Mouse (Mus musculus) cortical plate, adult 2 months (tissue): ENCODE results near the gene Pard3b. TPM values are rescaled to one million over a fixed set of nuclear protein-coding genes. Genes with fewer than 3 reads are reported as not detected.

Experiments used
- H3K27ac ChIP-seq: fragments of 200-500 bp; 2 replicates; pipeline ENCODE4 v1.5.1; 2012; ENCODE audit warnings: low read length, control low read depth, inconsistent platforms; ENCODE audit not compliant: insufficient read depth
- H3K4me1 ChIP-seq: fragments of 200-500 bp; 2 replicates; pipeline ENCODE4 v1.6.1; 2011; ENCODE audit warnings: low read length; ENCODE audit not compliant: control insufficient read depth, insufficient read depth
- H3K4me3 ChIP-seq: fragments of 200-500 bp; 2 replicates; pipeline ENCODE4 v1.5.1; 2011; ENCODE audit warnings: mild to moderate bottlenecking, low read length, control low read depth; ENCODE audit not compliant: insufficient read depth
- CTCF ChIP-seq: fragments of 200-500 bp; IDR thresholded peaks from 2 replicates; pipeline ENCODE4 v1.5.1; 2011; ENCODE audit warnings: mild to moderate bottlenecking, control low read depth, low read length; ENCODE audit not compliant: insufficient read depth; ENCODE audit errors: extremely low read depth
- POLR2A ChIP-seq: fragments of 200-500 bp; IDR thresholded peaks from 2 replicates; pipeline ENCODE4 v1.6.1; 2011; ENCODE audit warnings: mild to moderate bottlenecking, low read length, control low read depth; ENCODE audit not compliant: insufficient read depth; ENCODE audit errors: extremely low read depth
- polyA plus RNA-seq: library from polyadenylated mRNA; depleted of rRNA; stranded (reverse); fragments of >200 nt; gene quantifications from 2 replicates; pipeline ENCODE4 v1.2.3, GENCODE M21; 2012

Gene Pard3b
- polyA plus RNA-seq, 1 experiment: 1.3 TPM

DNA sequence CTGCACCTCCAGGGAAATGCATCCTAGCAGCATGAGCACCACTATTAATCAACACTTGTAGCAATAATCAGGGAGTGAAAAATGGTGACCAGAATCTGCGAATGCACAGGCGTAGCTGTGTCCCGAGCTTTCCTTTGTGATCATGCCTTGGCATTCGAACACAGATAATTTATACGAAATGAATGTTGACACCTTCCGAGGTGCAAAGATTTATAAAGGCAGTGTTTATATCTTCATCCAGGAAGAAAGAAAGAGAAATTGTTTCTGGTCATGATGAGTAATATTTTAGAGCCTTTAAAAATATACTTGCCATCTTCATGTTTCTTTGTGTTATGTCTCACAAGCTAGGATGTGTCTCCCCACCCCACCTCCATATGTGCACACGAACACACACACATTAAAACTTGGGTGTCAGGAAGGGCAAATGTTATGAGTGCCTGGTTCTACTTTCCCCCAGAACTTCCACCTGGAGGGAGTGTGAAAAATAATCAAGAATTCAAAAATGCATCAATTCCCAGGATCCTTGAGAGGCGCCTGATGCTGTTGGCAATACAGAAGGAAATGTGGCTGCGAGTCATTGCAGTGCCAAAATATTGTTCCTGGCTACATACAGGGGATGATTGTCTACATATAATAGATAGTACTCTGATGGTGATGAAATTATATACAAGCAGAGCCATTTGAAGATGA, 926.6 kb downstream of the Pard3b start:
- TF ChIP-seq CTCF: no peak
- TF ChIP-seq POLR2A: no peak
- no peak overlapping the region for H3K4me3 ChIP-seq
- no peak overlapping the region for H3K27ac ChIP-seq

GRCm38 (mm10) chr1:62566596-62566995, 928.0 kb downstream of the Pard3b start:
- Histone ChIP-seq H3K27ac (no peak overlapping the region), H3K4me3 (no peak overlapping the region), H3K4me1 (no peaks in the 10 kb centered on the region; the same call in 1 of the 2 replicates)
- TF ChIP-seq POLR2A (no peak), CTCF (no peak)

More for the DNA sequence above, 926.6 kb downstream of the Pard3b start:
- no peaks in the 10 kb centered on the region; the same call in 1 of the 2 replicates for H3K4me1 ChIP-seq

GRCm38 (mm10) chr1:62576939-62577590, 938.4 kb downstream of the Pard3b start:
- Histone ChIP-seq H3K27ac (no peak overlapping the region), H3K4me3 (no peak overlapping the region)

DNA sequence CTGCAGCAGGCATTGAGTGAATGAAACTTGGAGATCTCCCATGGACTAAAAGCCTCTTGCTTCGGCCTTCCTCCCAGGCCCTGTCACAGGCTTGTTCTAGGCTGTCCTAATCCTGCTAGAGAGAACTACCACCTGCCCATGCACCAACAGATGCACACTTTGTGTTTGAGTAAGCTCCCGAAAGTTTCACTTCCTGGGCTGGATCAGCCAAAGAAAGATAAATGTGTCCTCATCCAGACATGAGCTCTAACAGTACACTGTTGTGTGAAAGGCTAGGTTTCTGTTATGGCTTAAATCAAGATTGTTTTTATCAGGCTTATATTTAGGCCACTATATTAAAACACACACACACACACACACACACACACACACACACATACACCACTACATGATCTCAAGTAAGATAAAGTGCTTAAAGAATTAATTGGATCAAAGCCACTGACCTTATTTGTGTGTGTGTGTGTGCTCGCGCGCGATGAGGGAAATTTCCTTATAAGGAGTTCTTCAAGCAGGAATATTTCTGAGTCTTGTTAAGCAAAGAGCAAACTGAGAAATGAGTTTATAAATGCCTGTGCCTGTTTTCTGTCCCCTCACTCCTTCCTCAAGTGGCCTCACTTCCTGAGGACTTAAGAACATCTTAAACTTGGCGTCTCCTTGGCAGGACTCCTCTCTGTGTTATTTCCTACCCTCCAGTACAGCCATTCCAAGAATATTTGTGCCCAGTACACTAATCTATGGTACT, 940.6 kb downstream of the Pard3b start:
- H3K4me3 ChIP-seq: no peak overlapping the region
- TF ChIP-seq POLR2A (no peak), CTCF (no peak)

More at GRCm38 (mm10) chr1:62576939-62577590, 938.4 kb downstream of the Pard3b start:
- no peak for TF ChIP-seq POLR2A
- no peak for TF ChIP-seq CTCF
- no peaks in the 10 kb centered on the region for H3K4me1 ChIP-seq

DNA sequence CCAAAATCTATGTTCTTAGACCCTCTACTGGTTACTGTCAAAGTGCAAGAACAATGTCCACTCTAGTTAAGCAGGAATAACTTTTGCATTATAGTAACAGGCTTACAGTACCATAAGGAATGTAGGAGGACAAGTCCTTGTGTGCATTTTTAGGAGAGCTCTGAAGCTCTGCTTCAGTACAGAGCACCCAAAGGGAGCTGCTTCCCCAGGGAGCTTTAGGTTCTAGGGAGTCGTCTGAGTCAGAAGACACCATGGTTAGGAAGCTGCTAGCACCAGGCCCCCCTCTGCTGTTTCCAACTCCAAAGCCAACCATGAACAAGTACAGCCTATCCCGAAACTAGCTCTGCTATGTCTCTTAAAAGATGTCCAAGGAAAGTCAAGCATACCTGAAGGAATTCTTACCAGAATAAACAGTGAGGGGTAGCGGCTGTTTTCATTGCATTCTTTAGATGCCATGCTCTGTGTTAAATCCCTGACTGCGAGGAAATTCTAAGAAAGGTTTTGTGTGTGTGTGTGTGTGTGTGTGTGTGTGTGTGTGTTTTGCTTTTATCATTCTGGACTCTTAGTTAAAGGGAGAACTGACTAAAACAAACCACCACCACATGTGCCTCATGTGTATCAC, 941.8 kb downstream of the Pard3b start:
- H3K27ac ChIP-seq: no peak overlapping the region
- no peaks in the 10 kb centered on the region for H3K4me1 ChIP-seq
- H3K4me3 ChIP-seq: no peak overlapping the region
- TF ChIP-seq CTCF (no peak), POLR2A (no peak)

More for the DNA sequence above, 940.6 kb downstream of the Pard3b start:
- Histone ChIP-seq H3K27ac (no peak overlapping the region), H3K4me1 (no peaks in the 10 kb centered on the region)

GRCm38 (mm10) chr1:62582476-62582875, 943.9 kb downstream of the Pard3b start:
- H3K27ac ChIP-seq: no peak overlapping the region
- no peak for TF ChIP-seq CTCF
- TF ChIP-seq POLR2A: no peak
- no peak overlapping the region for H3K4me3 ChIP-seq
- no peaks in the 10 kb centered on the region for H3K4me1 ChIP-seq

- H3K4me3 ChIP-seq: no peak overlapping the region
- H3K27ac ChIP-seq: no peak overlapping the region
- TF ChIP-seq CTCF: no peak
- TF ChIP-seq POLR2A: no peak
- no peaks in the 10 kb centered on the region for H3K4me1 ChIP-seq
Measured at GRCm38 (mm10) chr1:62587536-62587935, 948.9 kb downstream of the Pard3b start.

DNA sequence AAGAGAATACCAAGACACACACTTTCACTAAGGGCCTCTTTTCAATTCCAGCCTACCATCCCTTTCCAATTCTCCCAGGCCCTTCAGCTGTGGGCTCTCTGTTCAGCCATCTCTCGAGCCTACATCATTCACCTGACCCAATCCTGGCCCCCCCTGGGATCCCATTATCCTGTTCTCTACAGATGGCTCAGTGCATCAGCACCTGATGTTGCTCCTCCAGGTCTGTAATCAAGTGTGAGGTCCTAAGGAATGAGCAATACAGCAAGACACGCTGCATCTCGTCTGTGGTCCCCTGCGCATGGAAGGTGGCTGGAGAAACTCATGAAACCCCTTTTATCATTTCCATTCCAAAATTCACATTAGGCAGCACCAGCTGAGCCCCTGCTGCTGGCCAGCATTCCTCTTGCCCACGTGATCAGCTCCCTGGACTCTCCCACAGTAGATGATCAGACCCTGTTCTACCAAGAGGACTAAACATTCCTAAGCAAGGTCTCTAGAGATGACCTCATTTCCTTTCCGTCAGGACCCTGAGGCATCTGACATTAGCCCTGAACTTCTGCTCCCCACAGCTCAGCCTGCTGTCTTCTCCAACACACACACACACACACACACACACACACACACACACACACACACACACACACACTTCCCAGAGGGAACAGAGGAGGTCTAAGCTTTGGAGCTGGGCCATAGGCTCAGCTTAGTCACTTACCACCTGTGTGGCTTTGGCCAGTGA, 952.8 kb downstream of the Pard3b start:
- H3K4me3 ChIP-seq: no peak overlapping the region
- TF ChIP-seq POLR2A (no peak), CTCF (no peak)
- H3K27ac ChIP-seq: no peak overlapping the region
- no peaks in the 10 kb centered on the region for H3K4me1 ChIP-seq

DNA sequence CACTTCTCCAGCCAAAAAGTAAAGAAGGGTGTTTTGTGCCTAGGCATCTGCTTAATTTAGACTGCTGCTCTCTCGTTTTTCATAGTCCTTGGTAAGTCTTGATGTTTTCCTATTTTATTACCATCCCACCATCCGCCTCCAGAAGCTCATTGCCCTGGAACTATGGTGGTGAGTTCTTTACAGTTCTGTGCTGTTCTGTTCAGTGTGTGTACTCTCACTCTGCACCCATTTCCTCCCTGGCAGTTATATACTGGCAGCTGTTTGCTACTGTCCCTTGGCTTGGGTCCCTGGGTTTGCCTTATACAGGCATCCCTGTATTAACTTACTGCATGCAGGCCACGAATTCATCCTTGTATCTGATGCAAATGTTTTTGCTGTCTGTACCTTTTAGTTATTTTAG, 956.8 kb downstream of the Pard3b start:
- no peak overlapping the region for H3K27ac ChIP-seq
- no peak overlapping the region for H3K4me3 ChIP-seq
- TF ChIP-seq CTCF: no peak
- no peak for TF ChIP-seq POLR2A
- no peaks in the 10 kb centered on the region for H3K4me1 ChIP-seq
